Mouse (Mus musculus): ENCODE data around the gene Fam193b. TPM values are rescaled to one million over a fixed set of nuclear protein-coding genes. Genes with fewer than 3 reads are reported as not detected.
A peak's percentile ranks its signal among the peaks of the same experiment; 100 is the strongest.
"Not testable (repeated sequence)": the region's sequence is repeated elsewhere in the genome, so short reads cannot be mapped to it uniquely, and the experiment has no call there.

Fam193b gene
- polyA plus RNA-seq (2012; rRNA removed), result 171 and 177 TPM in 2 replicates

- peak; percentile 87 to 95 for DNase-seq (ENCODE audit: extremely low spot score in 1 of 2, low spot score in 1 of 2)
Measured at GRCm38 (mm10) chr13:55571027-55571751, at the start of gene Fam193b. Gene Fam193b, minus strand, starts transcription at chr13:55571120.

GRCm38 (mm10) chr13:55620275-55620674 lies 49.4 kb upstream of the Fam193b start:
- no peak for DNase-seq (ENCODE audit: extremely low spot score in 1 of 2, low spot score in 1 of 2)

GRCm38 (mm10) chr13:55619328-55619727 lies 48.4 kb upstream of the Fam193b start:
- DNase-seq (ENCODE audit: extremely low spot score in 1 of 2, low spot score in 1 of 2), result no peak

GRCm38 (mm10) chr13:55613471-55613870 lies 42.6 kb upstream of the Fam193b start:
- DNase-seq (ENCODE audit: extremely low spot score in 1 of 2, low spot score in 1 of 2), result no peak

DNA sequence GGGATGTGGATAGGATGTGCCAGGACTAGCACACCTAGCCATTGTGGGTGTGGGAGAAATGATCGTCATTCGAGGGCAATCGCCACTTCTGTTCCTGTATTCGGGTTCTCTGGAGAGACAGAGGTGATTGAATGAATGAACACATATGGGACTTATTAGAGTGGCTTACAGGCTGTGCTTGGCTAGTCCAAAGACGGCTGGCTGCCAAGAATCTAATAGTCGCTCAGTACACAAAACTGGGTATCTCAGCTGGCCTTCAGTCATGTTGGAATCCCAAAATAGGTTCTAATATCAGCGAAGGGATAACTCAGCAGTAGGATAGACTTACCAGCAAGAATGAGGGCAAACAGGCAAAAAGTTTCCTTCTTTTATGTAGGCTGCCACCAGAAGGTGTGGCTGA lies 41.1 kb upstream of the Fam193b start:
- no peak for DNase-seq (ENCODE audit: extremely low spot score in 1 of 2, low spot score in 1 of 2)

- no peak for DNase-seq (ENCODE audit: extremely low spot score in 1 of 2, low spot score in 1 of 2)
Measured at GRCm38 (mm10) chr13:55607624-55608006, 36.7 kb upstream of the Fam193b start.

DNA sequence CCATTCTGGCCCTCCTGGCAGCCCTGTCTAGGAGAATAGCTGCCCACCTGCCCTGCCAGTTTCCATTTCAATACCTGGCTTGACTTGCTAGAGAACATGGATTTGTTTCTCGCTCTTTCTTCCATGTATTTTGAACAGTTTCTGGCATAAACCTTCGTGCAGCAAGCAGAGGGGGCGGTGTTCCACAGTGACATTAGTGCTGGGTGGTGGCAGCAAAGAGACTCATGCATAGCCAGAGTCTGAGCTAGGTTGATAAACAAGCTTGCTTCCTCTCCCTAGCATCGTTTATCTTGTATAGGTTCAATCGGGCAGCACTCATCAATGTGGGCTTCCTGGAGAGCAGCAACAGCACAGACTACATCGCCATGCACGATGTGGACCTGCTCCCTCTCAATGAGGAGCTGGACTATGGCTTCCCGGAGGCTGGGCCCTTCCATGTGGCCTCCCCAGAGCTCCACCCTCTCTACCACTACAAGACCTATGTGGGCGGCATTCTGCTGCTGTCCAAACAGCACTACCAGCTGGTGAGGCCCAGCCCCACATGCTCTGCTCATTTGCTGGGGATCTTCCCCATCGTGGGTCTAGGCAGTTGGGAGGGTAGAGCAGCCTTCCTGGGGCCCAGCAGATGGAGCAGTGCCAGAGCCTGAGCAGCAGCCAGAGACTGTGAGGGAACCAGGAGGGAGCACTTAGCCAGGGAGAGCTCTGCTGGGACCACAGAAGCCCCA lies 36.1 kb upstream of the Fam193b start:
- peak in 1 of 2 experiments; percentile 30 for DNase-seq (ENCODE audit: extremely low spot score in 1 of 2, low spot score in 1 of 2)

- no peak for DNase-seq (ENCODE audit: extremely low spot score in 1 of 2, low spot score in 1 of 2)
Measured at GRCm38 (mm10) chr13:55604606-55605005, 33.7 kb upstream of the Fam193b start.

DNA sequence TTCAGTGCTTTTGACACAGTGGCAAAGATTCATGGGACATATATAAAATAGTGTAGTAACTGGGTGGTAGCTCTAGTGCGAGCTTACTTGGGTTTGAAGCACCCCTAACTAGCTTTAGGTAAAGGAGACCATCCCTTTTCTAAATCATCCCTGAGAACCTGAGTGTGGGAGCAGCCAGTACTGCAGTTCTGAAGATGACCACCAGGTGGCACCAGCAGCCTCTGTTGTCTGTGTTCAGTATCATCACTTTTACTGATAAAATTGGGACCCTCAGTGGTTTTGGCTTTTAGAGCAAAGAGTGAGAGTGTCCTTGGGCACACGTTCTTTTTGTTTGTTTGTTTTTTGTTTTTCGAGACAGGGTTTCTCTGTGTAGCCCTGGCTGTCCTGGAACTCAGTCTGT lies 30.7 kb upstream of the Fam193b start:
- DNase-seq (ENCODE audit: extremely low spot score in 1 of 2, low spot score in 1 of 2), result peak; percentile 58 to 92

DNA sequence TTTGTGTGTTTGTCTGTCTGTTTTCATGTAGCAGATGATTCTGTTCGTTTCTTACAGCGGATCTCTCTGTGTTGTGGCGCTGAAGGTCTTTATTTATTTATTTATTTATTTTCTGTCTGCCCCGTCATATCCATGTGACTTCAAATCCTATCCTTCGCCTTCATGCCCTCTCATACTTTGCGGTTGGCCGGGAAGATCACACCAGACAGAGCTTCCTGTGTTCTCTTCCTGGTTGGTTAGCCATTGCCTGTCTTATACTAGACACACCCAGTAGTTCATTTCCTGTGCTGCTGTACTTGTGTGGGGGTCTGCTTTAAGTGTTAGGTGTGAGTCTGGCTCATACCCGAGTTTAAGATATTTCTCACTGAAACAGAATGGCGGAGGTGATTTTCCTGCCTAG lies 29.7 kb upstream of the Fam193b start:
- no peak for DNase-seq (ENCODE audit: extremely low spot score in 1 of 2, low spot score in 1 of 2)

DNA sequence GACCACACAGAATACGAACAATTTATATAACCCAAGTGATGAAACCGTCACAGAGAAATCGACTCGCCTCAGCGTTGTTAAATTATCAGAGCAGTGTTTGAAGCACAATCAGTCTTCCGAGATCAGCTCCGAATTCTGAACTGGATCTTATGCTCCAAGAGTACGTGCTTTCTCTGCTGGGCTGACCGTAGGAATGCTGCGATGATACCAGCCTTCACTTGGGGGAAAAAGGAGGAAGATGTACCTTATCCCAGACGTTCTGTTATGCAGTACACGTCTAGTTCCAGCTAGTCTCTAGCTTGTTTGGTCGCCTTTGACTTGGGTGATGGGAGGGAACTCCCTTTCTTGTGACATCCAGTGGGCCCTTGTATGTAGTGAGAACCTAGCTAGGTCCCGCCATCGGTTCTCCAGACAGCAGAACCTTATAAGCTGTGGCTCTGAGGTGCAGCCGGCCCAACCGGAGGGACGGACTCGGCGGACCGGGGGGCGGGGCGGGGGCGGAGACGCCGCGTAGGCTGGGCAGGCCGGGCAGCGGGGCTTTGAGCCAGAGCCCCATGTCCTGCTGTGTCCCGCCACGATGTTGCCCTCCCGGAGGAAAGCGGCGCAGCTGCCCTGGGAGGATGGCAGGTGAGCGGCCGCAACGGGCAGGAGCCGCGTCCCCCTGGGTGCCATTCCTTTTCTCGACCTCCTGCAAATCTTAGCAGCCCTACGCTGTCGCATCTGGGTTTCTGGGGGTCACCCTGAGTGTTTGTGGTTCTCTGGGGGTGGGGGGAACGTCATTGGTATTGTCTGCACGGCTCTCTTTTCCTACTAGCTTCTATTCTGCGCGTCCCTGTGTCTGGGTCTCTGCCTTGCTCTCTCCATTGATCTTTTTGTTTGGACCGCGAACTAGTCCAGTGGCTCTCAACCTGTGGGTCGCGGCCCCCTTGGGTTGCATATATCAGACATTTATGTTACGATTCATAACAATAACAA lies 28.9 kb upstream of the Fam193b start, which contains the start of gene B4galt7:
Gene B4galt7 (plus strand): TSS at position 331 of the 975 bp plus-strand sequence.
- peak; percentile 52 to 88 for DNase-seq (ENCODE audit: extremely low spot score in 1 of 2, low spot score in 1 of 2)

DNA sequence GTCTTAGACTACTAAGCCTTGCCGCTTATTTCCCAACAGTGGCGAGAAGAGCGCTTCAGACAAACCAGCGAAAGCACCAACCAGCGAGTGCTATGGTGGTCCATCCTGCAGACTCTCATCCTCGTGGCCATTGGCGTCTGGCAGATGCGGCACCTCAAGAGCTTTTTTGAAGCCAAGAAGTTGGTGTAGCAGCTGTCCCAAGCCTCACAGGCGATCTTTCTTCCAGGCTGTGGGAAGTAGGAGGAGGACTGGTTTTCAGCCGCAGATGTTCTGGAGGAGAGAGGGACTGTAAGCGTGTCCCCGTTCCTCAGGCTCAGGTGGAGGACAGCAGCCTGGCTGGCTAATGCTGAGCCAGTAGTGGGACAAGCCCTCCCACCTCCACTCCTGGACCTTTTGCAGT lies 25.9 kb upstream of the Fam193b start:
- no peak for DNase-seq (ENCODE audit: extremely low spot score in 1 of 2, low spot score in 1 of 2)

- peak; percentile 72 to 84 for DNase-seq (ENCODE audit: extremely low spot score in 1 of 2, low spot score in 1 of 2)
Measured at GRCm38 (mm10) chr13:55595375-55595774, 24.5 kb upstream of the Fam193b start.

GRCm38 (mm10) chr13:55593254-55593747 lies 22.4 kb upstream of the Fam193b start:
- no peak for DNase-seq (ENCODE audit: extremely low spot score in 1 of 2, low spot score in 1 of 2)

- peak; percentile 93 to 97 for DNase-seq (ENCODE audit: extremely low spot score in 1 of 2, low spot score in 1 of 2)
Measured at GRCm38 (mm10) chr13:55592512-55593253, 21.8 kb upstream of the Fam193b start.

- no peak for DNase-seq (ENCODE audit: extremely low spot score in 1 of 2, low spot score in 1 of 2)
Measured at GRCm38 (mm10) chr13:55591961-55592490, 21.1 kb upstream of the Fam193b start.

- no peak for DNase-seq (ENCODE audit: extremely low spot score in 1 of 2, low spot score in 1 of 2)
Measured at GRCm38 (mm10) chr13:55578086-55578485, 7.2 kb upstream of the Fam193b start.

DNA sequence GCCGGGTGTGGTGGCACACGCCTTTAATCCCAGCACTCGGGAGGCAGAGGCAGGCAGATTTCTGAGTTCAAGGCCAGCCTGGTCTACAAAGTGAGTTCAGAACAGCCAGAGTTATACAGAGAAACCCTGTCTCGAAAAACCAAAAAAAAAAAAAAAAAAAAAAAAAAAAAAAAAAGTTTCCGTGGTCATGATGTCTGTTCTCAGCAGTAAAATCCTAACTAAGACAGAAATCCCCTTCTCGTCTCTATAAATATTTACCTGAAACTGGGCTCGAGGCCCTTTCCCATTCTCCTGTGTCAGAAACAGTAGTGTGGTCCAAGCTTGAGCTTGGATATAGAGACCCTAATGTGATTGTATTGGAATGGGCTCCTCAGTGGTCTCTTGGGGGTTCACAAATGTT lies 6.0 kb upstream of the Fam193b start:
- DNase-seq (ENCODE audit: extremely low spot score in 1 of 2, low spot score in 1 of 2), result not testable (repeated sequence)

GRCm38 (mm10) chr13:55575932-55576331 lies 5.0 kb upstream of the Fam193b start:
- DNase-seq (ENCODE audit: extremely low spot score in 1 of 2, low spot score in 1 of 2), result no peak

GRCm38 (mm10) chr13:55574321-55574720 lies 3.4 kb upstream of the Fam193b start:
- no peak for DNase-seq (ENCODE audit: extremely low spot score in 1 of 2, low spot score in 1 of 2)

All from frontal cortex, adult 2 months (tissue).